Mouse (Mus musculus) hindbrain, embryonic 16.5 days (tissue): ENCODE data around the gene Dnajb13. TPM values are rescaled to one million over a fixed set of nuclear protein-coding genes. Genes with fewer than 3 reads are reported as not detected.

Experiments used
- ATAC-seq: fragments of 200-750 bp; cut with Nextera tagmentation; 2 replicates; pipeline ENCODE4 v1.8.0; 2017; ENCODE audit warnings: moderate TSS enrichment, moderate library complexity
- H3K27ac ChIP-seq: fragments of 300-500 bp; sonication (generic); 2 replicates; pipeline ENCODE4 v1.5.1; 2014; ENCODE audit warnings: low read depth, mild to moderate bottlenecking, control low read depth, low read length, moderate library complexity
- H3K27me3 ChIP-seq: fragments of 300-500 bp; sonication (generic); replicated peaks from 2 replicates; pipeline ENCODE4 v1.6.1; 2014; ENCODE audit warnings: low read length; ENCODE audit not compliant: control insufficient read depth, insufficient read depth
- H3K36me3 ChIP-seq: fragments of 300-500 bp; sonication (generic); 2 replicates; pipeline ENCODE4 v1.6.1; 2014; ENCODE audit warnings: mild to moderate bottlenecking, low read length, moderate library complexity, mixed read lengths; ENCODE audit not compliant: control insufficient read depth, insufficient read depth
- H3K4me1 ChIP-seq: fragments of 300-500 bp; sonication (generic); 2 replicates; pipeline ENCODE4 v1.6.1; 2014; ENCODE audit warnings: low read depth, low read length; ENCODE audit not compliant: control insufficient read depth, insufficient read depth
- H3K4me2 ChIP-seq: fragments of 300-500 bp; sonication (generic); 2 replicates; pipeline ENCODE4 v1.6.1; 2014; ENCODE audit warnings: mild to moderate bottlenecking, low read length, control low read depth, moderate library complexity
- H3K4me3 ChIP-seq: fragments of 300-500 bp; sonication (generic); 2 replicates; pipeline ENCODE4 v1.5.1; 2014; ENCODE audit warnings: mild to moderate bottlenecking, low read length, control low read depth, moderate library complexity
- H3K9ac ChIP-seq: fragments of 300-500 bp; sonication (generic); 2 replicates; pipeline ENCODE4 v1.6.1; 2014; ENCODE audit warnings: low read depth, mild to moderate bottlenecking, control low read depth, low read length, moderate library complexity
- H3K9me3 ChIP-seq: fragments of 300-500 bp; sonication (generic); 2 replicates; pipeline ENCODE4 v1.6.1; 2014; ENCODE audit warnings: mild to moderate bottlenecking, low read length, moderate library complexity; ENCODE audit not compliant: control insufficient read depth
- WGBS: fragments of 180-500 bp; shearing (Covaris S2); extraction: QIAGEN DNeasy Blood & Tissue Kit; methylation state at CpG from one replicate; pipeline ENCODE4 v1.1.7; 2014; 5-methylcytosine and 5-hydroxymethylcytosine counted together
- polyA plus RNA-seq: library from polyadenylated mRNA; unstranded; fragments of >200 nt; fragmentation: Nextera tagmentation; extraction: Ambion mirVana; gene quantifications from 2 replicates; pipeline ENCODE4 v1.2.1, GENCODE M21; 2015

Dnajb13 gene
- polyA plus RNA-seq, 1 experiment from 2014 or later: 8.6 TPM

GRCm38 (mm10) chr7:100544437-100544836 lies 29.7 kb upstream of the Dnajb13 start:
- Histone ChIP-seq H3K4me1 (no peaks in the 10 kb centered on the region), H3K36me3 (peaks cover 7% of the 10 kb centered on the region), H3K27me3 (no peaks in the 10 kb centered on the region), H3K4me3 (no peak overlapping the region), H3K27ac (no peak overlapping the region), H3K9ac (no peak overlapping the region), H3K9me3 (no peaks in the 10 kb centered on the region), H3K4me2 (no peak overlapping the region)
- 59% methylated on average over 1 of the region's 1 CpGs for WGBS
- ATAC-seq: no peak

GRCm38 (mm10) chr7:100539516-100539915 lies 24.8 kb upstream of the Dnajb13 start:
- no peaks in the 10 kb centered on the region for H3K9me3 ChIP-seq
- H3K4me3 ChIP-seq: no peak overlapping the region
- H3K9ac ChIP-seq: no peak overlapping the region
- no peak overlapping the region for H3K27ac ChIP-seq
- WGBS: 94% methylated on average over 9 of the region's 9 CpGs
- H3K4me1 ChIP-seq: peaks cover 7% of the 10 kb centered on the region
- no peak overlapping the region for H3K4me2 ChIP-seq
- no peak for ATAC-seq
- H3K27me3 ChIP-seq: no peaks in the 10 kb centered on the region
- H3K36me3 ChIP-seq: peaks cover 12% of the 10 kb centered on the region

DNA sequence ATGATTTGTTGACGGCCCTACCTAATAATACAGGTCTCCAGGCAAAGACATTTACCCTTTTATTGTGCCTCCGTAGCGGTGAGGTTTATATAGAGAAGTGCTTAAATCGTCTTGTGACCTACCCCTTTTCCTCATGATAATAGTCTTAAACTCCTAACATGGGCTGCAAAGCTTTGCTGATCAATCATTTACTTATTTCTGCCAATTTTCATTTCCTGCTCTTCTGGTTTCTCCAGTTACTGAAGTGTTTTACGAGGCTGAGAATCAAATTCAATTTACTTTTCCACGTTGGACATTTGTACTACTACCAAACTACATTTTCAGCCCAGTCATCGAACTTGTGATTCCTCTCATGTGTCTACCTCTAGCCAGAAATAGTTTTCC lies 22.8 kb upstream of the Dnajb13 start:
- H3K36me3 ChIP-seq: peaks cover 12% of the 10 kb centered on the region
- WGBS: 28% methylated on average over 7 of the region's 7 CpGs
- ATAC-seq: no peak

DNA sequence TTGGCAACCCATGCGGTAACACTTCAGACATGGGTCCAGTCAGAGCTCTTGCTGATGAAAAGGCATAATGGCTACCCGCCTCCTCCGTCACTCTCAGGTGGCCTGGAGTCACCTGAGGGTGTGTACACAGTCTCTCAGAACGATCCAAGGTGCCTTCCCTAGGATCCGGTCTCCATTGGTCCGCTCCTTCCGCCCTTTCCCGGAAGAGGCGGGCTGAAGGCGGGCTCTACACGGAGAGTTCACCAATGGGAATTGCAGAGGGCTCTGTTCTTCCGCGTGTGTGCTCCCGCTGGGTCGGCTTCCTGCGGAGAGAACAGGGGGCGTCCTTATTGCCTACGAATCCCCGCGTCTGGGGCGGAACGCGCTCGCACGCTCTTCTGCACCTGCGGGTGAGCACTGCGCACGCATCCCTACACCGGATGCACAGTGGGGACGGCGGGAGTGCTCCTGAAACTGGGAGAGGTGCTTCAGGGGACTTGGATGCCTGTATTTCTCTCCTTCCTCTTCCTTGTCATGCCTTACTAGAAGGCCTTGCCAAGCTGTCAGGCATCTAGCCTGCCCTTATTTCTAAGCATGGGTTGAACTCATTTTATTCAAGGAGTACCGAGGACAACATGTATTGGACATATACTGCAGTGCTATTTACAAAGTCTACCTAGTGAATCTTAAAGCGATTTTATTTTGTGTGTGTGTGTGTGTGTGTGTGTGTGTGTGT lies 22.2 kb upstream of the Dnajb13 start, which contains the start of gene Coa4:
TSS of gene Coa4 (plus strand) at position 268 of the 715 bp plus-strand sequence.
- Histone ChIP-seq H3K9me3 (no peaks in the 10 kb centered on the region), H3K36me3 (peaks cover 12% of the 10 kb centered on the region), H3K4me1 (peaks cover 7% of the 10 kb centered on the region), H3K27ac (peak within 1 kb of the TSS; percentile 85), H3K27me3 (no peaks in the 10 kb centered on the region), H3K9ac (peak within 1 kb of the TSS; percentile 76), H3K4me2 (peak within 1 kb of the TSS; percentile 70), H3K4me3 (peak within 1 kb of the TSS; percentile 60)
- under 1% methylated on average over 33 of the region's 33 CpGs for WGBS
- peak; percentile 100 for ATAC-seq

More for the DNA sequence above, 22.8 kb upstream of the Dnajb13 start:
- peaks cover 7% of the 10 kb centered on the region for H3K4me1 ChIP-seq
- no peaks in the 10 kb centered on the region for H3K9me3 ChIP-seq
- H3K4me2 ChIP-seq: peak overlapping the region; percentile 70
- H3K27me3 ChIP-seq: no peaks in the 10 kb centered on the region
- H3K9ac ChIP-seq: peak overlapping the region; percentile 76
- H3K4me3 ChIP-seq: peak overlapping the region; percentile 60
- H3K27ac ChIP-seq: peak overlapping the region; percentile 85

DNA sequence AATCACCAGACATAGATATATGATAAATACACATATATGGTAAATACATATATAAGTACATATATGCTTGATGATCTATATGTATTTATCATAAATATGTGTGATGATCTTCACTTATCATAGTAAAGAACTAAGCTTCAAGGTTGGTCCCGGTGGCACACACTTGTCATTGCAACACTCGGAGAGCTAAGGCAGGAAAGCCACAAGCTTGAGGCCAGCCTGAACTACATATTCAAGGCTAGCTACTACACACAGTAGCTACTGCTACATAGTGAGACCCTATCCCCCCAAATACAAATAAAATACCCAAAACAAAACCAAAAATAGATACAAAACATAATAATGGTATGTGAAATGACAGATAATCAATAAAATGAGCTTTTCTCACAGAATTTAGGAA lies 21.1 kb upstream of the Dnajb13 start:
- H3K27ac ChIP-seq: no peak overlapping the region
- H3K4me3 ChIP-seq: no peak overlapping the region
- H3K4me2 ChIP-seq: no peak overlapping the region
- peaks cover 12% of the 10 kb centered on the region for H3K36me3 ChIP-seq
- H3K9ac ChIP-seq: no peak overlapping the region
- no peaks in the 10 kb centered on the region for H3K27me3 ChIP-seq
- 87% methylated on average over 2 of the region's 2 CpGs for WGBS
- ATAC-seq: no peak
- H3K4me1 ChIP-seq: peaks cover 7% of the 10 kb centered on the region
- H3K9me3 ChIP-seq: no peaks in the 10 kb centered on the region

- Histone ChIP-seq H3K36me3 (peaks cover 3% of the 10 kb centered on the region; the same call in 1 of the 2 replicates), H3K9ac (no peak overlapping the region), H3K27me3 (no peaks in the 10 kb centered on the region), H3K27ac (no peak overlapping the region), H3K4me2 (no peak overlapping the region), H3K9me3 (no peaks in the 10 kb centered on the region), H3K4me3 (no peak overlapping the region), H3K4me1 (peaks cover 7% of the 10 kb centered on the region)
- ATAC-seq: no peak
- WGBS: 79% methylated on average over 3 of the region's 3 CpGs
Observed at GRCm38 (mm10) chr7:100534216-100534615, 19.5 kb upstream of the Dnajb13 start.

GRCm38 (mm10) chr7:100533503-100533902 lies 18.7 kb upstream of the Dnajb13 start:
- Histone ChIP-seq H3K4me1 (peaks cover 7% of the 10 kb centered on the region), H3K4me3 (no peak overlapping the region), H3K36me3 (no peaks in the 10 kb centered on the region), H3K9ac (no peak overlapping the region), H3K27ac (no peak overlapping the region), H3K4me2 (no peak overlapping the region), H3K9me3 (no peaks in the 10 kb centered on the region), H3K27me3 (no peaks in the 10 kb centered on the region)
- ATAC-seq: no peak
- WGBS: 70% methylated on average over 2 of the region's 2 CpGs

DNA sequence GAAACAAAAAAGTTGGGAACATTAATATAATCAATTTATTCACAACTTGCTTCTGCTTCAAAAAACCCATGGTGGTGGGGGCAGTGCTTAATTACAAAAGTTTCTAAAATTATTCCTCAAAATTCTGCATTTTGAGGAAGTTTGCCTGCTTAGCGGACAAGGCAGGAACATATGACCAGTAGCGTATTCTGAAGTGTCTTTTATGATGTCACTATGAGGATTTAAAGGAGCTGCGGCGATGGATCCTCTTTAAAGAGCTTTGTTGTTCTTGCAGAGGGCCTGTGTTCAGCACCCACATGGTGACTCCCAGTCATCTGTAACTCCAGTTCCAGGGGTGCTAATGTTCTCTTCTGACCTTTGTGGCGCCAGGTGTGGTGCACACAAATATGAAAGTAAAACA lies 16.0 kb upstream of the Dnajb13 start:
- H3K4me2 ChIP-seq: no peak overlapping the region
- no peak for ATAC-seq
- H3K9ac ChIP-seq: no peak overlapping the region
- no peaks in the 10 kb centered on the region for H3K4me1 ChIP-seq
- H3K27me3 ChIP-seq: no peaks in the 10 kb centered on the region
- H3K36me3 ChIP-seq: no peaks in the 10 kb centered on the region
- H3K9me3 ChIP-seq: no peaks in the 10 kb centered on the region
- 93% methylated on average over 5 of the region's 5 CpGs for WGBS
- no peak overlapping the region for H3K4me3 ChIP-seq
- no peak overlapping the region for H3K27ac ChIP-seq

DNA sequence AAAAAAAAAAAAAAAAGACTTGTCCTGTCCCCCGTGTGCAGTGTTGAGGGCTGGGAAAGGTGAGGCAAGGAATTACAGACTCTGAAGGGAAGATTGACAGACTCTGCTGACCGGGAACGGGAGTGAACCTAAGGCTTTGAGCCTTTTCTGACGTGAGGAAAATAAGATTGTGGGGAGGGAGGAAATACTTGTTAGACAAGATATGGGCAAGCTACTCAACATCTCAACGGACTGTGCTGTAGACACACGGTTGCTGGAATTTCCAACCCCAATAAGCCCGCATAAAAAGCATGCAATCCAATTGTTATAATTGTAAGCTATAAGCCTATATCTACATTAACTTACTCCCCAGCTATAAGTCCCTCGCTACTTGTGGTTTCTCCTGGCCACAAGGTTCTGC lies 9.9 kb upstream of the Dnajb13 start:
- Histone ChIP-seq H3K9ac (no peak overlapping the region), H3K4me1 (no peaks in the 10 kb centered on the region), H3K27ac (no peak overlapping the region), H3K4me2 (no peak overlapping the region), H3K36me3 (no peaks in the 10 kb centered on the region), H3K9me3 (no peaks in the 10 kb centered on the region), H3K4me3 (no peak overlapping the region), H3K27me3 (no peaks in the 10 kb centered on the region)
- WGBS: 74% methylated on average over 8 of the region's 8 CpGs
- ATAC-seq: no peak
